Mouse (Mus musculus): Measurements from ENCODE around the gene Rab1a.

- TF ChIP-seq CTCF (IDR thresholded peaks at IDR 0.05; ENCODE audit: low read depth) (no peak), EP300 (IDR thresholded peaks at IDR 0.05; ENCODE audit: low read depth) (no peak)
These were observed 27.4 kb downstream of the Rab1a start for GRCm38 (mm10) chr11:20228666-20229065.

Measured in liver, postnatal 0 days (tissue).